Mouse (Mus musculus) megakaryocyte, embryonic 14.5 days (primary cell): ENCODE data around the gene Lxn.

Experiments used
- FLI1 ChIP-seq: IDR thresholded peaks from 2 replicates; pipeline ENCODE4 v1.6.1; 2012; ENCODE audit warnings: low read length, inconsistent platforms, mixed read lengths
- GATA1 ChIP-seq: IDR thresholded peaks from 3 replicates; pipeline ENCODE4 v1.6.1; 2012; ENCODE audit warnings: mixed read lengths, low read length, inconsistent platforms, borderline replicate concordance

DNA sequence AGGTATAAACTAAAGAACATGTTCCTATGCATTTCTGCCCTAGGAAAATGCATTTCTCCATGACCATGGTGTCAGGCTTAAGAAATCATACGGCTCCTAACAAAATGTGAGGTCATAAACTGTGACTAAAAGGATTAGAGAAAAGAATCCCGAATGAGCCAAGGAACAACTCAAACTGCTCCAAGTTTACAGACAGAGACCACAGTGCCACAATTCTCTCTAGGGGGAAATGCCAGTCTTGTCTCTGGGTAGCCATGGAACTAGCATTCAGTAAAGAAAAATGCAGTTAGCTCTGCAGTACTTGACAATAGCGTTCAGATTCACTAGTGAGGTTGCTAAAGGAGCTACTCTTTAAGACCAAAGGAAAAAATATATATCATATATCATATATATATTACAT is 3.8 kb downstream of the Lxn start:
- TF ChIP-seq GATA1 (no peak), FLI1 (no peak)
